Comparison of ENCODE assay signal across 8 mouse cellular contexts in genomic region chr3:123115770-123116527, GRCm38 (mm10).
A peak's percentile ranks its signal among the peaks of the same experiment; 100 is the strongest.
DNase-seq lines count a peak whose midpoint lies in the region; ATAC-seq and TF ChIP-seq lines count a peak whose summit lies in the region.

No protein-coding gene starts in this region.

- TF ChIP-seq CTCF in lung, adult 2 months (IDR thresholded peaks at IDR 0.05; ENCODE audit: insufficient read depth, low read length) = peak; percentile 15; the same call in 1 of the 2 replicates

- no peak overlapping the region for H3K9ac ChIP-seq in kidney, embryonic 14.5 days (ENCODE audit: low read depth, low read length)
- no peak overlapping the region for H3K9ac ChIP-seq in midbrain, embryonic 11.5 days (ENCODE audit: low read length)

- no peak overlapping the region for H3K4me3 ChIP-seq in lung, adult 2 months (replicated peaks; ENCODE audit: extremely low read depth, low read depth, low read length)
- no peak overlapping the region for H3K4me3 ChIP-seq in kidney, embryonic 14.5 days (ENCODE audit: low read length)
- H3K4me3 ChIP-seq in midbrain, embryonic 11.5 days (ENCODE audit: low read depth, low read length) = no peak overlapping the region

- ATAC-seq in kidney, embryonic 14.5 days (ENCODE audit: low FRiP score, low TSS enrichment) = 0 out of 2 replicates have a peak, but pooled peaks have one; percentile 43
- 0 out of 2 replicates have a peak, but pooled peaks have one; percentile 14 for ATAC-seq in midbrain, embryonic 11.5 days (ENCODE audit: low FRiP score)

- 0 out of 2 replicates have a peak, but pooled peaks cover 2% of the 10 kb centered on the region for H3K4me1 ChIP-seq in lung, adult 2 months (ENCODE audit: control insufficient read depth, insufficient read depth, low read length)
- H3K4me1 ChIP-seq in kidney, embryonic 14.5 days (ENCODE audit: control insufficient read depth, insufficient read depth, low read length) = 0 out of 2 replicates have a peak, but pooled peaks cover 6% of the 10 kb centered on the region
- peaks cover 2% of the 10 kb centered on the region; the same call in 1 of the 2 replicates for H3K4me1 ChIP-seq in midbrain, embryonic 11.5 days (ENCODE audit: control insufficient read depth, insufficient read depth, low read length)

- no peak for DNase-seq in lung, adult 2 months
- no peak for DNase-seq in lung, adult 18-20 months
- peak; percentile 68 for DNase-seq in brain, adult 2 months (ENCODE audit: low read depth, low spot score)
- peak; percentile 73 for DNase-seq in gastrocnemius, postnatal 14 days
- DNase-seq in midbrain, embryonic 11.5 days (ENCODE audit: low spot score, missing footprints) = peak; percentile 87
- DNase-seq in layer of hippocampus, adult 9-10 months (ENCODE audit: low spot score) = no peak
- no peak for DNase-seq in thymus, postnatal 25 days

- 0 out of 2 replicates have a peak overlapping the region, but pooled peaks have one; percentile 1 for H3K4me2 ChIP-seq in kidney, embryonic 14.5 days (replicated peaks; ENCODE audit: low read depth, low read length)
- no peak overlapping the region for H3K4me2 ChIP-seq in midbrain, embryonic 11.5 days

- no peaks in the 10 kb centered on the region for H3K27me3 ChIP-seq in kidney, embryonic 14.5 days (ENCODE audit: control insufficient read depth, insufficient read depth, low read length)
- H3K27me3 ChIP-seq in midbrain, embryonic 11.5 days (ENCODE audit: control insufficient read depth, insufficient read depth, low read length) = no peaks in the 10 kb centered on the region

- H3K27ac ChIP-seq in kidney, embryonic 14.5 days (ENCODE audit: low read depth, low read length) = no peak overlapping the region
- H3K27ac ChIP-seq in midbrain, embryonic 11.5 days (ENCODE audit: low read depth, low read length) = no peak overlapping the region

- intact Hi-C loops in gastrocnemius, postnatal 14 days (cut with DNase I; ENCODE audit: low total_unique reads) = loop anchor here (5.0 kb wide), 1 partner anchor 36 kb away; no protein-coding TSS in a partner anchor

- no peaks in the 10 kb centered on the region for H3K9me3 ChIP-seq in kidney, embryonic 14.5 days (ENCODE audit: control insufficient read depth, low read length)
- no peaks in the 10 kb centered on the region for H3K9me3 ChIP-seq in midbrain, embryonic 11.5 days (ENCODE audit: control insufficient read depth, low read length)

- no peak for TF ChIP-seq POLR2A in lung, adult 2 months (IDR thresholded peaks at IDR 0.05; ENCODE audit: borderline replicate concordance, extremely low read depth, low read depth, low read length)

- WGBS in lung, adult 2 months = 16% methylated on average over 15 of the region's 15 CpGs
- 28% methylated on average over 15 of the region's 15 CpGs for WGBS in kidney, embryonic 14.5 days
- 29% methylated on average over 15 of the region's 15 CpGs for WGBS in midbrain, embryonic 11.5 days

- H3K36me3 ChIP-seq in kidney, embryonic 14.5 days (ENCODE audit: control insufficient read depth, insufficient read depth, low read length) = no peaks in the 10 kb centered on the region
- no peaks in the 10 kb centered on the region for H3K36me3 ChIP-seq in midbrain, embryonic 11.5 days (ENCODE audit: control insufficient read depth, insufficient read depth, low read length)

Comparison
In these comparisons a context has a peak if more than half of its experiments do, and no peak if none do; other contexts are left out.
1. DNase-seq: peak in brain, adult 2 months (single experiment), gastrocnemius, postnatal 14 days (single experiment) and midbrain, embryonic 11.5 days (single experiment); none in lung, adult 2 months (single experiment), lung, adult 18-20 months (0 of 2), layer of hippocampus, adult 9-10 months (single experiment) and thymus, postnatal 25 days (single experiment).